Mouse (Mus musculus): ENCODE data around the gene Ciao2a. TPM values are rescaled to one million over a fixed set of nuclear protein-coding genes. Genes with fewer than 3 reads are reported as not detected.

The Ciao2a gene
- polyA plus RNA-seq, 1 experiment = 27.0 TPM

- peaks cover 7% of the 10 kb centered on the region; the same call in 1 of the 2 replicates for H3K4me1 ChIP-seq (ENCODE audit: control insufficient read depth, insufficient read depth, low read length)
- H3K4me3 ChIP-seq (replicated peaks; ENCODE audit: control insufficient read depth, low read depth, low read length) = no peak overlapping the region
- no peak for TF ChIP-seq CTCF (IDR thresholded peaks at IDR 0.05; ENCODE audit: control insufficient read depth, insufficient read depth, low read length)
- no peak for TF ChIP-seq POLR2A (IDR thresholded peaks at IDR 0.05; ENCODE audit: borderline replicate concordance, control insufficient read depth, low read depth, low read length)
- peak overlapping the region; percentile 15; the same call in 1 of the 2 replicates for H3K27ac ChIP-seq (ENCODE audit: control insufficient read depth, insufficient read depth, low read depth, low read length, poor library complexity)
- WGBS = 82% methylated on average over 5 of the region's 5 CpGs
Measured at GRCm38 (mm10) chr9:66184572-66184971, 58.2 kb downstream of the Ciao2a start.

GRCm38 (mm10) chr9:66186426-66186825 is 60.0 kb downstream of the Ciao2a start:
- Histone ChIP-seq H3K4me1 (ENCODE audit: control insufficient read depth, insufficient read depth, low read length) (peaks cover 6% of the 10 kb centered on the region; the same call in 1 of the 2 replicates), H3K4me3 (replicated peaks; ENCODE audit: control insufficient read depth, low read depth, low read length) (no peak overlapping the region), H3K27ac (ENCODE audit: control insufficient read depth, insufficient read depth, low read depth, low read length, poor library complexity) (no peak overlapping the region)
- 34% methylated on average over 6 of the region's 6 CpGs for WGBS
- TF ChIP-seq CTCF (IDR thresholded peaks at IDR 0.05; ENCODE audit: control insufficient read depth, insufficient read depth, low read length) (no peak), POLR2A (IDR thresholded peaks at IDR 0.05; ENCODE audit: borderline replicate concordance, control insufficient read depth, low read depth, low read length) (no peak)

Other genes starting within 250 kb of the Ciao2a start
- 68.0 and 69.5 TPM in 2 replicates for gene Pclaf, start 236.4 kb upstream of the Ciao2a start, polyA plus RNA-seq (2011; ENCODE audit: insufficient read depth, insufficient read length, low replicate concordance, missing spikeins)
- 6.4 and 12.8 TPM in 2 replicates for gene Trip4, start 217.8 kb upstream of the Ciao2a start, polyA plus RNA-seq (2011; ENCODE audit: insufficient read depth, insufficient read length, low replicate concordance, missing spikeins)
- gene Csnk1g1, start 217.7 kb upstream of the Ciao2a start, polyA plus RNA-seq (2011; ENCODE audit: insufficient read depth, insufficient read length, low replicate concordance, missing spikeins) = 6.5 and 14.4 TPM in 2 replicates
- gene Ppib, start 66.4 kb upstream of the Ciao2a start, polyA plus RNA-seq (2011; ENCODE audit: insufficient read depth, insufficient read length, low replicate concordance, missing spikeins) = 88.9 and 169 TPM in 2 replicates
- gene Snx22, start 56.9 kb upstream of the Ciao2a start, polyA plus RNA-seq (2011; ENCODE audit: insufficient read depth, insufficient read length, low replicate concordance, missing spikeins) = 21.4 and 26.4 TPM in 2 replicates
- 33.7 and 44.1 TPM in 2 replicates for gene Snx1, start within 50 bp of the Ciao2a start, polyA plus RNA-seq (2011; ENCODE audit: insufficient read depth, insufficient read length, low replicate concordance, missing spikeins)
- gene Dapk2, start 31.6 kb downstream of the Ciao2a start, polyA plus RNA-seq (2011; ENCODE audit: insufficient read depth, insufficient read length, low replicate concordance, missing spikeins) = 33.5 and 34.8 TPM in 2 replicates
- gene Herc1, start 223.8 kb downstream of the Ciao2a start, polyA plus RNA-seq (2011; ENCODE audit: insufficient read depth, insufficient read length, low replicate concordance, missing spikeins) = 37.8 and 47.3 TPM in 2 replicates

Data from bone marrow, adult 2 months (tissue).